In genomic region chr11:22671791-22672490, GRCm38 (mm10) we compare ENCODE assay signal across 8 mouse cellular contexts.
DNase-seq lines count a peak whose midpoint lies in the region; ATAC-seq and TF ChIP-seq lines count a peak whose summit lies in the region.

No protein-coding gene starts in this region.

- no peaks in the 10 kb centered on the region for H3K9me3 ChIP-seq in forebrain, embryonic 13.5 days (replicated peaks)
- H3K9me3 ChIP-seq in limb, embryonic 13.5 days = no peaks in the 10 kb centered on the region
- H3K9me3 ChIP-seq in stomach, postnatal 0 days (ENCODE audit: control insufficient read depth, low read length) = no peaks in the 10 kb centered on the region

- 33% methylated on average over 5 of the region's 5 CpGs for WGBS in forebrain, embryonic 13.5 days
- WGBS in limb, embryonic 13.5 days = 15% methylated on average over 5 of the region's 5 CpGs
- WGBS in stomach, postnatal 0 days = 45% methylated on average over 5 of the region's 5 CpGs

- peak; percentile 32 for TF ChIP-seq EP300 in stomach, postnatal 0 days (optimal IDR thresholded peaks at IDR 0.05)

- no peak overlapping the region for H3K4me2 ChIP-seq in forebrain, embryonic 13.5 days
- H3K4me2 ChIP-seq in limb, embryonic 13.5 days (replicated peaks) = no peak overlapping the region
- H3K4me2 ChIP-seq in stomach, postnatal 0 days (replicated peaks; ENCODE audit: low read depth) = no peak overlapping the region

- H3K27ac ChIP-seq in forebrain, embryonic 13.5 days = peak overlapping the region; percentile 68
- H3K27ac ChIP-seq in limb, embryonic 13.5 days = no peak overlapping the region
- H3K27ac ChIP-seq in stomach, postnatal 0 days (replicated peaks) = no peak overlapping the region

- no peaks in the 10 kb centered on the region for H3K36me3 ChIP-seq in forebrain, embryonic 13.5 days (ENCODE audit: poor library complexity, severe bottlenecking)
- no peaks in the 10 kb centered on the region for H3K36me3 ChIP-seq in limb, embryonic 13.5 days
- H3K36me3 ChIP-seq in stomach, postnatal 0 days (ENCODE audit: control insufficient read depth, insufficient read depth, low read length) = no peaks in the 10 kb centered on the region

- peak; percentile 98 for ATAC-seq in frontal cortex, adult (ENCODE audit: low TSS enrichment)
- peak; percentile 97 for ATAC-seq in forebrain, embryonic 13.5 days
- peak; percentile 82; the same call in 1 of the 2 replicates for ATAC-seq in limb, embryonic 13.5 days (ENCODE audit: low FRiP score, low read depth)
- no peak for ATAC-seq in stomach, postnatal 0 days (ENCODE audit: low FRiP score, low TSS enrichment)
- ATAC-seq in erythroid progenitor cell, adult 5-6 weeks (replicated peaks; ENCODE audit: low FRiP score, poor library complexity, severe bottlenecking) = no peak

- DNase-seq in frontal cortex, postnatal 10 days (ENCODE audit: low spot score in 2 of 2) = no peak
- DNase-seq in R1 (ENCODE audit: low read depth, low spot score) = peak; percentile 29
- no peak for DNase-seq in stomach, postnatal 0 days (ENCODE audit: low spot score)
- DNase-seq in thymus, postnatal 14 days = no peak

- H3K27me3 ChIP-seq in forebrain, embryonic 13.5 days = no peaks in the 10 kb centered on the region
- no peaks in the 10 kb centered on the region for H3K27me3 ChIP-seq in limb, embryonic 13.5 days
- no peaks in the 10 kb centered on the region for H3K27me3 ChIP-seq in stomach, postnatal 0 days (ENCODE audit: control insufficient read depth, insufficient read depth, low read length)

- H3K4me1 ChIP-seq in forebrain, embryonic 13.5 days = peaks cover 11% of the 10 kb centered on the region
- peaks cover 9% of the 10 kb centered on the region for H3K4me1 ChIP-seq in limb, embryonic 13.5 days
- H3K4me1 ChIP-seq in stomach, postnatal 0 days (replicated peaks; ENCODE audit: control insufficient read depth, insufficient read depth) = no peaks in the 10 kb centered on the region

- no peak for TF ChIP-seq CTCF in stomach, postnatal 0 days (IDR thresholded peaks at IDR 0.05; ENCODE audit: low read depth)

- no peak overlapping the region for H3K9ac ChIP-seq in forebrain, embryonic 13.5 days
- H3K9ac ChIP-seq in limb, embryonic 13.5 days = no peak overlapping the region
- no peak overlapping the region for H3K9ac ChIP-seq in stomach, postnatal 0 days (ENCODE audit: low read length)

- no peak overlapping the region for H3K4me3 ChIP-seq in forebrain, embryonic 13.5 days
- H3K4me3 ChIP-seq in limb, embryonic 13.5 days = no peak overlapping the region
- no peak overlapping the region for H3K4me3 ChIP-seq in stomach, postnatal 0 days (ENCODE audit: low read depth, low read length)

Comparison
In these comparisons a context has a peak if more than half of its experiments do, and no peak if none do; other contexts are left out.
1. ATAC-seq: peak in frontal cortex, adult (single experiment), forebrain, embryonic 13.5 days (single experiment) and limb, embryonic 13.5 days (single experiment); none in stomach, postnatal 0 days (single experiment) and erythroid progenitor cell, adult 5-6 weeks (single experiment).